Mouse (Mus musculus) heart, postnatal 14 days (tissue): ENCODE results near the gene Iqcd. TPM values are rescaled to one million over a fixed set of nuclear protein-coding genes. Genes with fewer than 3 reads are reported as not detected.

Experiments
- DNase-seq, 2 experiments: peaks; one replicate each; pipeline ENCODE4 v3.0.0; 2021 to 2022
- intact Hi-C: fragments of 180-260 bp; cut with DNase I; formaldehyde crosslinking; loops from one replicate; pipeline ENCODE4 v1.15.1; 2025
- total RNA-seq, 2 experiments: library from RNA; stranded (reverse); gene quantifications; 2 replicates each; pipeline ENCODE4 v1.2.3; 2021

Iqcd gene
- total RNA-seq, 2 experiments from 2014 or later = 0.15 TPM; not detected in 1

DNA sequence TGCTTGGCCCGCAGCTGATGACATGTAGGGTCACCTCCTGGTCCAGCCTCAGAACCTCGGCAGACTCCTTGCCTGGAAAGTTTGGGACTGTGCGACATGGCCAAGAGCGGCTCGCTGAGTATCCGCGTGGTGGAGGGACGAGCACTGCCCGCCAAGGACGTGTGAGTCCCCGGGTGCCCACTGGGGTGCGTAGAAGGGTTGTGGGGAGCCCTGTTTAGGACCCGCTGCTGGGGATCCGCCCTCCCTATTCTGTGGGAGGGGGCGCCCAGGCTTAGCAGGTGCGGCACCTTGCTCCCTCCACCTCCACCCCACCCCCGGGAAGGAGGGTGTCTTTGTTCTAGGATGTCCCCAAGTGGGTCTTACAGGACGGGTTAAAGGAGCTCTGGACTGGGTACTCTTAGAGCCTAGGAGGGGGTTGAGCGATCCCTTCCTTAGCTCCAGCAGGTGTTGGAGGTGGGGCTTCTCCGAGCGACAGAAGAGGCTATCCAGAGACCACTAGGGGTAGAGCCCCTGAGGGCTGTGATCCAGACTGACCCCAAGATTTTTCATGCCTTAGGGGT is 60.6 kb downstream of the Iqcd start:
- DNase-seq = no peak
- intact Hi-C loops = loop anchor here (2.0 kb wide), 1 partner anchor 29 kb away; no protein-coding TSS in a partner anchor

DNA sequence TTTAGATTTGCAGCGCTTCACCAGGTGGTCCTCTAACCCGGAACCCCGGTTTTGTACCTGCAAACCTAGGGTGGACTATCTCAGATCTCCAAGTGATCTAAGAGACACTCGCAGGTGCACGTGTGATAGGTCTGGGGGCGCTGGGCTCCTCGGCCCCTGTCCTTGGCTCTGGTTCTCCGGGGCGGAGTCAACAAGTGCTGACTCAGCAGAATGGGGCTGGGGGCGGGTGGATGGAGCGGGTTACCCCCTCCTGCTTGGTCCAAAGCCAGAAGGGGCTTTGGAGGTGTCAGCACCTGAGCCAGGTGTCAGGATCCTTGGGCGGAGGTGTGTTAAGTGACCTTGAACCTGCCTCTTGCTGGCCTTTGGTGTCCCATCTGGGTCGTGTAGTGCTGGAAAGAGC is 61.1 kb downstream of the Iqcd start:
- DNase-seq = no peak
- intact Hi-C loops = loop anchor here (2.0 kb wide), 1 partner anchor 29 kb away; no protein-coding TSS in a partner anchor

DNA sequence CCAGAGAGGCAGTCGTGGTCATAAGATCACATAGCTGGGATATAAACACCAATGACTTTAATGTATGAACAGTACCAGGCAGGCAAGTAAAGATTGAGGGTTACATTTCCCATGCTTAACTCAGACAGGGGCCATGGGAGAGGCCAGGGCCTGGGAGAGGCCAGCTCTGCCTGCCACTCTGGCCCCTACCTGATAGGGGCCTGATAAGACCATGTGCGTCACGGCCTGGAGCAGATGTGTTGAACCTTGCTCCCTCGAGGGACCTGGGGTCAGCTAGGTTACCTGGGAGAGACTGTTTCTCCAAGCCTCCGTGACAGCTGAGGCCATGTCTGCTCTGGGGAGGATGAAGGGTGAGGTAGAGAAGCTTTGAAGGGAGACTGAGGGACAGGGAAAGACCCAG is 62.4 kb downstream of the Iqcd start:
- intact Hi-C loops = no loop called here
- no peak for DNase-seq

DNA sequence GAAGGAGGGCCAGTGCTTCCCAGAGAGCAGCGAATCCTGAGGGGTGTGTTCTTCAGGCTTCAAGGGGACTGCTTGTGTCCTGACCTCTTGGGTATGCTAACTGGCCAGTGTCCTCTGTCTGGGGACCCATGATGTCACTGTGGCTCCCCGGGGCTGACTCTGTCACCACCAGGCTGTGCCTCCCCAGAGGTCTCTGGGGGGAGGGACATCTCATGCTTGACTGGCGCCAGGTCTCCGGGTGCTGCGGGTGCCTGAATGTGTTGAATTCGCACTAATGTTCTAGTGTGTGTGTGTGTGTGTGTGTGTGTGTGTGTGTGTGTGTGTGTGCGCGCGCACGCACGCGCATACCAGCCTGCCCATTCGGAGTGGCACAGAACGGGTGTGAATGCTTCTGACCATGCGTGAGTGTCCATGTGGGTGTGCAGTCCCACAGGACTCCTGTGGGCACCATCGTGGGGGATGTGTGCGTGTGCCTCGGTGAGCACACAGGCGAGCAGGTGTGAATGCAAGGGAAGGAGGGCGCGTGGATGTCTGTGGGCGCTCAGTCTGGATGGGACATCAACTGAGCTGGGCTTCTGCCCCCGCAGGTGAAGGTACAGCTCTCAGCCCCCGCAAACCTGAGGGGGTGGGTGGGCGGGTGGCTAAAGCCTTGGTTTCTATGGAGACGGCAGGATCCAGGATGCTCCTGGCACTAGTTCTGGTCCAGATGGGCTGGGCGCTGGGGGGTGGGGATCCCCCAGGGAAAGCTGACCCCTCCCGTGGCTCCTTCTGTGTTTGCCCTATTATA is 64.3 kb downstream of the Iqcd start:
- no peak for DNase-seq
- intact Hi-C loops = no loop called here

DNA sequence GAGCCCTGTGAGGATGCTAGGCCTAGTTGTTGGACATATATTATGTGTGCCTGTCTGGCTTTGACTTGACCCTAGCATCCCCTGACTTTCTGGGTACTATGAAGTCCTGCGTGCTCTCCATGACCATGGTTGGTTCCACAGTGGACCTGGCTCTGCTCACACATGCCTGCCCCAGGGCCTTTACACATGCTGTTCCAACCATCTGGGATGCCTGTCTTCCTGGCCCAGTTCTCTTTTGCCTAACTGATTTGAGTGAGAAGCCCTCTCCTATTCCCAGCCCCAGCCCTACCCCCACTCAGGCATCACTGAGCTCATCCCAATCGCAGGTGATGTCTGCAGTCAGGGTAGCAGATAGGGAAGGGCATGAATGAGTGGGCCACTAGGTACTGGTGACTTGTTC is 65.1 kb downstream of the Iqcd start:
- no peak for DNase-seq
- intact Hi-C loops = no loop called here

DNA sequence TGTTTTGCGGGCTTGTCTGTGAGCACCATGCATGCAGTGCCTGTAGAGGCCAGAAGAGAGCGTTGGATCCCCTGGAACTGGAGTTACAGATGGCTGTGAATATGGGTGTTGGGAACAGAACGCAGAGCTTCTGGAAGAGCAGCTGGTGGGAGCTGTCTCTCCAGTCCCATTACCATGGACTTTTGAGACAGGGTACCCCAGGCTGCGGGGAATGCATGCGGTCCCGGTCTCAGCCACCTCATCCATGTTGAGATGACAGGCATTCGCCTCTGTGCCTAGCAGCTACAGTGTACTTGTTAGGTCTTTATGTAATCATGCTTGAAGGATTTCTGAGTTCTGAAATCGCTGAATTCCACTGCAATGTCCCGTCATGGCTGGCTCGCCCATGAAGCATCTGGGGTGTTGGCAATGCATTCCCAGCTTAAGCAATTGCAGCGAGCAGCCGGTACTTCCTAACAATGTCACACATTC is 67.5 kb downstream of the Iqcd start:
- intact Hi-C loops = no loop called here
- peak; percentile 22 to 47 for DNase-seq

Other genes starting within 250 kb of the Iqcd start
- gene Lhx5, start 157.3 kb upstream of the Iqcd start, total RNA-seq = not detected
- 10 to 100 TPM in 1 of 2 experiments, 1 to 10 TPM in 1; 8.7 to 10.9 TPM for gene Sdsl, start 116.2 kb upstream of the Iqcd start, total RNA-seq
- gene Sds, start 112.5 kb upstream of the Iqcd start, total RNA-seq = not detected
- gene Plbd2, start 85.4 kb upstream of the Iqcd start, total RNA-seq = 10 to 100 TPM; 37.5 to 42.2 TPM
- gene Slc8b1, start 77.8 kb upstream of the Iqcd start, total RNA-seq = 10 to 100 TPM in 1 of 2 experiments, 1 to 10 TPM in 1; 8.7 to 16.4 TPM
- 10 to 100 TPM; 34.1 to 39.0 TPM for gene Tpcn1, start 343 bp upstream of the Iqcd start, total RNA-seq
- 10 to 100 TPM; 15.1 to 18.3 TPM for gene Rita1, start 23.6 kb downstream of the Iqcd start, total RNA-seq
- 10 to 100 TPM; 20.4 to 22.5 TPM for gene Ddx54, start 23.7 kb downstream of the Iqcd start, total RNA-seq
- not detected for gene Cfap73, start 45.2 kb downstream of the Iqcd start, total RNA-seq
- under 1 TPM in 1 of 2 experiments, not detected in 1; 0.59 TPM for gene Rasal1, start 59.8 kb downstream of the Iqcd start, total RNA-seq
- gene Dtx1, start 122.9 kb downstream of the Iqcd start, total RNA-seq = 1 to 10 TPM; 1.3 to 3.1 TPM
- under 1 TPM; 0.26 to 0.37 TPM for gene Oas2, start 160.8 kb downstream of the Iqcd start, total RNA-seq
- gene Oas3, start 188.6 kb downstream of the Iqcd start, total RNA-seq = under 1 TPM in 1 of 2 experiments, not detected in 1; 0.20 TPM
- not detected for gene Oas1e, start 206.5 kb downstream of the Iqcd start, total RNA-seq
- gene Oas1c, start 223.5 kb downstream of the Iqcd start, total RNA-seq = under 1 TPM; 0.31 to 0.34 TPM